Mouse (Mus musculus) liver, embryonic 12.5 days (tissue): Measurements from ENCODE around the gene Slc38a3. TPM values are rescaled to one million over a fixed set of nuclear protein-coding genes. Genes with fewer than 3 reads are reported as not detected.

Experiments
- ATAC-seq: fragments of 200-750 bp; cut with Nextera tagmentation; 2 replicates; pipeline ENCODE4 v1.8.0; 2017; ENCODE audit warnings: moderate number of reproducible peaks, mild to moderate bottlenecking, moderate library complexity
- H3K27ac ChIP-seq: fragments of 300-500 bp; sonication (generic); 2 replicates; pipeline ENCODE4 v1.5.1; 2016; ENCODE audit warnings: mild to moderate bottlenecking
- H3K27me3 ChIP-seq: fragments of 300-500 bp; sonication (generic); replicated peaks from 2 replicates; pipeline ENCODE4 v1.6.1; 2016; ENCODE audit warnings: mild to moderate bottlenecking, moderate library complexity
- H3K36me3 ChIP-seq: fragments of 300-500 bp; sonication (generic); 2 replicates; pipeline ENCODE4 v1.6.1; 2016; ENCODE audit warnings: mild to moderate bottlenecking, moderate library complexity
- H3K4me1 ChIP-seq: fragments of 300-500 bp; sonication (generic); 2 replicates; pipeline ENCODE4 v1.6.1; 2016
- H3K4me2 ChIP-seq: fragments of 300-500 bp; sonication (generic); 2 replicates; pipeline ENCODE4 v1.6.1; 2016; ENCODE audit warnings: mild to moderate bottlenecking, moderate library complexity
- H3K4me3 ChIP-seq: fragments of 300-500 bp; sonication (generic); 2 replicates; pipeline ENCODE4 v1.5.1; 2016; ENCODE audit warnings: mild to moderate bottlenecking, moderate library complexity
- H3K9ac ChIP-seq: fragments of 300-500 bp; sonication (generic); 2 replicates; pipeline ENCODE4 v1.6.1; 2016; ENCODE audit warnings: mild to moderate bottlenecking, moderate library complexity
- H3K9me3 ChIP-seq: fragments of 300-500 bp; sonication (generic); replicated peaks from 2 replicates; pipeline ENCODE4 v1.6.1; 2016; ENCODE audit warnings: mild to moderate bottlenecking, moderate library complexity
- WGBS: fragments of 180-500 bp; shearing (Covaris S2); methylation state at CpG from one replicate; pipeline ENCODE4 v1.1.7; 2016; ENCODE audit not compliant: insufficient replicate concordance; 5-methylcytosine and 5-hydroxymethylcytosine counted together
- polyA plus RNA-seq: library from polyadenylated mRNA; unstranded; fragments of >200 nt; fragmentation: Nextera tagmentation; extraction: Ambion mirVana; gene quantifications from 2 replicates; pipeline ENCODE4 v1.2.1, GENCODE M21; 2016

Slc38a3 gene
- polyA plus RNA-seq, 1 experiment from 2014 or later: 3.3 TPM

- 39% methylated on average over 5 of the region's 5 CpGs for WGBS
- peak overlapping the region; percentile 17; the same call in 1 of the 2 replicates for H3K4me2 ChIP-seq
- H3K9ac ChIP-seq: no peak overlapping the region
- no peak overlapping the region for H3K4me3 ChIP-seq
- H3K27ac ChIP-seq: peak overlapping the region; percentile 34; the same call in 1 of the 2 replicates
- no peak for ATAC-seq
- no peaks in the 10 kb centered on the region for H3K9me3 ChIP-seq
- peaks cover 75% of the 10 kb centered on the region for H3K36me3 ChIP-seq
- H3K4me1 ChIP-seq: peaks cover 70% of the 10 kb centered on the region
- H3K27me3 ChIP-seq: no peaks in the 10 kb centered on the region
Measured at GRCm38 (mm10) chr9:107624539-107624938, 44.8 kb downstream of the Slc38a3 start.

GRCm38 (mm10) chr9:107620954-107621353, 48.4 kb downstream of the Slc38a3 start:
- Histone ChIP-seq H3K36me3 (peaks cover 84% of the 10 kb centered on the region), H3K4me3 (no peak overlapping the region), H3K4me1 (peaks cover 47% of the 10 kb centered on the region), H3K27me3 (no peaks in the 10 kb centered on the region), H3K9me3 (no peaks in the 10 kb centered on the region), H3K4me2 (no peak overlapping the region), H3K9ac (no peak overlapping the region), H3K27ac (no peak overlapping the region)
- ATAC-seq: no peak

DNA sequence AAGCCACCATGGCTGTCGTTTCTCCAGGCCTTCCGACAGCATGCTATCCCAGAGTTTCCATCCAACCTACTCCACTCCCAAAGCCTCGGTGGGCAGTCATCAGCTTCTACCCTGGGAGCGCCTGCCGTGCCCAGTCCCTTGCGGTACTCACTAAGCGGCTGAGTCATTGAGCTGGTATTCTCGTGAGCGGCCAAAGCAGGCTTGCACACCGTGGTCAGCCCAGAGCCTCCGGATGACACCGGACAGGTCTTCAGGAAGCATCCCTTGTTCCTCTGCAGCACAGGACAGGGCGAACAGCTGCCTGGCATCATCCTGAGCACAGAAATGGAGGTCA, 49.8 kb downstream of the Slc38a3 start:
- peaks cover 32% of the 10 kb centered on the region for H3K4me1 ChIP-seq
- H3K27me3 ChIP-seq: no peaks in the 10 kb centered on the region
- peak; percentile 8 for ATAC-seq
- no peak overlapping the region for H3K4me3 ChIP-seq
- peak overlapping the region; percentile 61 for H3K27ac ChIP-seq
- 68% methylated on average over 13 of the region's 13 CpGs for WGBS
- H3K9me3 ChIP-seq: no peaks in the 10 kb centered on the region
- H3K4me2 ChIP-seq: no peak overlapping the region
- H3K36me3 ChIP-seq: peaks cover 85% of the 10 kb centered on the region
- no peak overlapping the region for H3K9ac ChIP-seq

- no peaks in the 10 kb centered on the region for H3K27me3 ChIP-seq
- no peaks in the 10 kb centered on the region for H3K9me3 ChIP-seq
- H3K4me1 ChIP-seq: peaks cover 27% of the 10 kb centered on the region
- no peak overlapping the region for H3K9ac ChIP-seq
- peaks cover 86% of the 10 kb centered on the region for H3K36me3 ChIP-seq
- 57% methylated on average over 13 of the region's 13 CpGs for WGBS
- peak overlapping the region; percentile 61 for H3K27ac ChIP-seq
- ATAC-seq: peak; percentile 60
- H3K4me2 ChIP-seq: no peak overlapping the region
- H3K4me3 ChIP-seq: no peak overlapping the region
Measured at GRCm38 (mm10) chr9:107618778-107619545, 50.4 kb downstream of the Slc38a3 start.

DNA sequence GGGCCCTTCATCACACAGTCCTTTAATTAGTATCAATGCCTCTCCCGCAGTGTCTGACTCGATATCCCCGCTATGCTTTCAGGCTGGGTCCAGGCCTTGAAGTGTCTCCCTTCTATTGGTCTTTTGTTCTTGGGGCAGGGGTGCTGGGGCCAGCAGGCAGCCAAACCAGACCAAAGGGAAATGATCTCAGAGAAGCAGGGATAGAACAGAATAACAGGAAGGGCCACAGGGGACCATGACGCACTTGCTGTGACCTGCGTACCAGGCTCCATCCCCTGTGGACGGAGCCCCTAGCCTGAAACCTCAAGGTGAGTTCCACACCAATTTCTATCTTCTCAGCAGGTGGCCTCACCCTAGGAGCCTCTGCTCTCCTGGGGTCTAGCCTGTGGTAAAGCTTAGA, 51.2 kb downstream of the Slc38a3 start:
- Histone ChIP-seq H3K4me1 (peaks cover 32% of the 10 kb centered on the region), H3K27me3 (no peaks in the 10 kb centered on the region), H3K4me2 (no peak overlapping the region), H3K9me3 (no peaks in the 10 kb centered on the region), H3K27ac (no peak overlapping the region), H3K36me3 (peaks cover 82% of the 10 kb centered on the region), H3K4me3 (no peak overlapping the region), H3K9ac (no peak overlapping the region)
- WGBS: 93% methylated on average over 6 of the region's 6 CpGs
- ATAC-seq: no peak

- Histone ChIP-seq H3K9ac (no peak overlapping the region), H3K27ac (no peak overlapping the region), H3K4me1 (peaks cover 35% of the 10 kb centered on the region), H3K36me3 (peaks cover 76% of the 10 kb centered on the region), H3K27me3 (no peaks in the 10 kb centered on the region), H3K4me2 (no peak overlapping the region), H3K4me3 (no peak overlapping the region), H3K9me3 (no peaks in the 10 kb centered on the region)
- no peak for ATAC-seq
- WGBS: 55% methylated on average over 2 of the region's 2 CpGs
Measured at GRCm38 (mm10) chr9:107617461-107617860, 51.9 kb downstream of the Slc38a3 start.

DNA sequence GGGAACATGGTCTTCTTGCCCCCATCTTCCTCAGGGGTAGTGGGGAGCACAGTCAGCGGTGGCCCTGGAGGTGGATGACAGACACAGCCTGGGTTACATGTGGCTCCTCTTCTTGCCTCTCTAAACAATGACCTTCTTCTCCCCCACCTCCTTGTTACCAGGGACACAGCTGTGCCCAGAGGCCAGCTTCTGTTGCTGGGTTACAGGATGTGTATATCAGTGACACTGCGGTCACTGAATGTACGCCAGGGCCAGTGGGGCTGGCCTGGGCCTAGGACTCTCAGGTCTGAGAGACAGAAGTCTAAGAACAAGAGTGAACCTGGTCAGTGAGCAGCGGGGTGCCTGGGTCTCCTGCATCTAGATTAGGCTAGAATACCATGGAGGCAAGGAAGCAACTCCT, 54.3 kb downstream of the Slc38a3 start:
- no peak overlapping the region for H3K4me2 ChIP-seq
- H3K4me3 ChIP-seq: no peak overlapping the region
- no peaks in the 10 kb centered on the region for H3K27me3 ChIP-seq
- H3K27ac ChIP-seq: no peak overlapping the region
- H3K9ac ChIP-seq: no peak overlapping the region
- WGBS: 86% methylated on average over 4 of the region's 4 CpGs
- H3K36me3 ChIP-seq: peaks cover 63% of the 10 kb centered on the region
- no peaks in the 10 kb centered on the region for H3K9me3 ChIP-seq
- no peak for ATAC-seq
- peaks cover 43% of the 10 kb centered on the region for H3K4me1 ChIP-seq

- peaks cover 44% of the 10 kb centered on the region for H3K36me3 ChIP-seq
- H3K9me3 ChIP-seq: no peaks in the 10 kb centered on the region
- H3K27ac ChIP-seq: peak overlapping the region; percentile 80
- 0 out of 2 replicates have a peak, but pooled peaks have one; percentile 1 for ATAC-seq
- H3K4me1 ChIP-seq: peaks cover 37% of the 10 kb centered on the region
- 0 out of 2 replicates have a peak, but pooled peaks cover 7% of the 10 kb centered on the region for H3K27me3 ChIP-seq
- peak overlapping the region; percentile 94 for H3K4me2 ChIP-seq
- H3K9ac ChIP-seq: peak overlapping the region; percentile 66
- WGBS: 11% methylated on average over 12 of the region's 12 CpGs
- H3K4me3 ChIP-seq: peak overlapping the region; percentile 62
Measured at GRCm38 (mm10) chr9:107612945-107613569, 56.3 kb downstream of the Slc38a3 start.

- peak overlapping the region; percentile 62 for H3K4me3 ChIP-seq
- H3K36me3 ChIP-seq: peaks cover 37% of the 10 kb centered on the region
- no peaks in the 10 kb centered on the region for H3K9me3 ChIP-seq
- peak; percentile 91 for ATAC-seq
- H3K4me1 ChIP-seq: peaks cover 44% of the 10 kb centered on the region
- H3K27ac ChIP-seq: peak overlapping the region; percentile 80
- WGBS: 4% methylated on average over 47 of the region's 48 CpGs
- H3K4me2 ChIP-seq: peak overlapping the region; percentile 94
- 0 out of 2 replicates have a peak, but pooled peaks cover 7% of the 10 kb centered on the region for H3K27me3 ChIP-seq
- H3K9ac ChIP-seq: peak overlapping the region; percentile 78
Measured at GRCm38 (mm10) chr9:107612191-107612944, 57.0 kb downstream of the Slc38a3 start.

DNA sequence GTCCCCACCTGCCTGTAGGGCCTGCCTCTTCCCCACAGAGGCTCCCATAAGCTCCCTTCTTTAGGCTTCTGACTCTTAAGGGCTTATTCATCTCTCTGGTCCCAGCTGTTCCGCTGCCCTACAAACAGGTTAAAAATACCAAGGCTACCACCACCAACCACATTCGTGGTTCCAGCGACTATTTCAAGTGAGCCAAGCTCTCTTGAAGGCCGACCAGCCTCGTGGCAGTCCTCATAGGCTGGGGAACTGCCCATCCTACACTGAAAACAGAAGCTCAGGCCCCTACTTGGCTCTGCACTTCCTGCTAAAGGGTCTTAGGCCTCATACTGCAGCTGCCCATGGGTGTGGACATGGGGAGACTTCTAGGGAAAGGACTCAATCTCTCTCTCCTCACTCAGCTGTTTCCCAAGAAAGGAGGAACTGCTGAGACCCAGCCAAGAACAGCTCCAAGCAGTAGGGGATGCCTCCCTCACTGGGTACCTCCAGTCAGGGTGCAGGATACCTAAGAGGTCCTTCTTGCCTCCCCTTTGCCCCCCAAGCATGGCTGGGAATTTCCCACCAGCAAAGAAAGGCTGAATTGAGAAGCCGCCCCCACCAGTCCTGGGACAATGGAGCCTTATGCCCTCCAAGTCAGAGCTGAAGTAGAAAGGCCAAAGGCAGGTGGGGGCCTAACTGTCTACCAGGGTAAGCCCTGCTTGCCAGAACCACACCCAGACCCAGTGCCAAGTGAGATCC, 57.7 kb downstream of the Slc38a3 start:
- Histone ChIP-seq H3K27ac (peak overlapping the region; percentile 80), H3K27me3 (0 out of 2 replicates have a peak, but pooled peaks cover 12% of the 10 kb centered on the region), H3K9me3 (no peaks in the 10 kb centered on the region), H3K36me3 (peaks cover 32% of the 10 kb centered on the region), H3K4me3 (peak overlapping the region; percentile 62), H3K9ac (peak overlapping the region; percentile 78), H3K4me1 (peaks cover 48% of the 10 kb centered on the region), H3K4me2 (peak overlapping the region; percentile 94)
- WGBS: 35% methylated on average over 6 of the region's 6 CpGs
- ATAC-seq: no peak

DNA sequence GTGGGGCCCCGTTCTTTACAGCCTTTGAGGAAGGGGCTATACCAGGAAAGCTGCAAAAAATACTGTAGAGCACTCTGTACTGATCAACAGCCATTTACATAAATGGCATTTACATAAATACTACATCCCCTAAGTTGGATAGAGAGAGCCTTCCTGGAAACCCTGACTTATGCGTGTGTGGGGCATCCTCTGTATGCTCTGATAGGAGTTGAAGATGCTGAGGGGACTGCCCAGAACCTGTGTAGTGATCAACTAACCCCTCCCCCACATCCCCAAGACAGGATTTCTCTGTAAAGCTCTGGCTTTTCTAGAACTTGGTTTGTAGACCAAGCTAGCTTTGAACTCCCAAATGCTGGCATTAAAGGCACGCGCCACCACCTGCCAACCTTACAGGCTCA, 59.9 kb downstream of the Slc38a3 start:
- no peak overlapping the region for H3K27ac ChIP-seq
- 70% methylated on average over 4 of the region's 4 CpGs for WGBS
- H3K4me1 ChIP-seq: peaks cover 58% of the 10 kb centered on the region
- H3K4me2 ChIP-seq: no peak overlapping the region
- peaks cover 10% of the 10 kb centered on the region for H3K36me3 ChIP-seq
- ATAC-seq: no peak
- no peaks in the 10 kb centered on the region for H3K9me3 ChIP-seq
- peaks cover 29% of the 10 kb centered on the region for H3K27me3 ChIP-seq
- H3K9ac ChIP-seq: no peak overlapping the region
- no peak overlapping the region for H3K4me3 ChIP-seq
